Mouse (Mus musculus) megakaryocyte progenitor cell, adult 5-6 weeks (primary cell): ENCODE results near the gene Styk1. TPM values are rescaled to one million over a fixed set of nuclear protein-coding genes. Genes with fewer than 3 reads are reported as not detected.

ENCODE experiments used
- ATAC-seq: replicated peaks from 2 replicates; pipeline ENCODE4 v1.8.0; 2016; ENCODE audit warnings: mild to moderate bottlenecking, moderate TSS enrichment, inconsistent platforms; ENCODE audit not compliant: poor library complexity
- total RNA-seq, 2 experiments: library from RNA; stranded (forward) in 1 of 2; stranded (reverse) in 1 of 2; fragments of 157-497, 149-512 nt in 1 of 2; fragments of 200-1000 nt in 1 of 2; gene quantifications; 2 replicates each; pipeline versions ENCODE4 v1.2.3 to v1.2.4; 2015 to 2017

Styk1 gene
- total RNA-seq, 2 experiments from 2014 or later, result 0.08 to 0.32 TPM

DNA sequence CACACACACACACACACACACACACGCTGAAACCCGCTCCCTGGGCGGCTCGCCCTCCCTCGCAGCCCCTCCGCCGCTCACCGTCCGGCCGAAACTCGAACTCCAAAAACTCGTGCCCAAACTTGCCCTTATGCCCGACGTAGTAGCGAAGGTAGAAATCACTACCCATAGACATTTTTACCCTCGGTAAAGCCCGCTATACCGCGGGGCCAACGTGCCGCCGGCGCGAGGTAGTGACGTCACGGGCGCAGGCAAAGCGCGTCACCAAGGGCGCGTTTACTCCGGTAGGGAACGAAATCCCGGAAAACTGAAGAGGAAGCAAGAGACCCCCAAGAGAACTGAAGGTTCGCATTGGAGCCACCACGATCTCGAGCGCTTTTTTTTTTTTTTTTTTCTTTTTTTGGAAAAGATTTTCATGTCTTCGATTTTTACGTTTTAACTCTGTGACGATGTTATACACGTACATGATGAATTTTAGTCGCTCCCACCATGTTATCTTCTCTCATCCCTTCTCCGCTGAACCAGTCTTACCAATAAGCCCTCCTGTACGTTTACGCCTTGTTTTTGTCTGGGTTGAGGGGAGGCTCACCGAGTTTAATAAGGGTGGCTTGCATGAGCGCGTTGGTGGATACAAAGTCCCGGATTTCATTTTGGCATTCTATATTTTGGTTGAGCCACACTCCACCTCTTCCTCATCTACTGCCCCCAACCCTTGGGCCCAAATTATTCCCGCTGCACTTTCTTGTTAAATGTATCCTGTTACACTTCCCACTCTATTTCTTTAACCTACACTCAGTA, 60.2 kb downstream of the Styk1 start, which contains the start of gene Magohb:
Gene Magohb (minus strand): TSS at position 254 of the 798 bp plus-strand sequence.
- ATAC-seq, result peak; percentile 87

DNA sequence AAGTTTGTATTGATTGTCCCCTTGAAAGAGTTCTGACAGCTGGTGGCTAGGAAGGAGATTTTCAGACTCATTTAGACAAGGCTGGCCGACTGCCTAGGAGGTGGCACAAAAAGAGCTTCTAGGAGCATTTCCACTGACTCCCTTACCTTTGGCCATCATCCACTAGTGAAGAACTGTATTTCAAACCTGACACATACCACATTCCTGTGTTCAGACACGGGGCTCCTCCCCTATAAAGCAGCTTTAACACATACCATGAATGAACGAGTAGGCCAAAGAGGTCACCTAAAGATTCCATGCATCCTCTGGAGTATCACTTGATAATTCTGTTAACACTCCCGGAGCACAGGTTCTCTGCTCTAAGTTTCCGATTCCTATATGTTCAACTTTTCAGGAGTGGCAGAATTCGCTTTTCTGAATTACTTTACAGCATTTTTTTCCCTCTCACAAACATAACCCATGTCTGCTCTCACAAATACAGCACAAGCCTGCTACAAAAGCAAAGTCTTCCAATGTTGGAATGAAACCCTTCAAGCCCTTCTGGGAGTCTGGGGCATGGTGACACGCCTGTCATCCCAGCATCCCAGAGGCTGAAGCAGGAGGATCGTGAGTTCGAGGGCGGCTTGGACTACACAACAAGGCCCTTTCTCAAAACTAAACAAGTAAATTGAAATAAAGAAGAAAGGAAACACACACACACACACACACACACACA, 61.0 kb downstream of the Styk1 start:
- ATAC-seq, result peak; percentile 30

- peak; percentile 68 for ATAC-seq
Measured at GRCm38 (mm10) chr6:131290430-131290829, 63.0 kb downstream of the Styk1 start.

DNA sequence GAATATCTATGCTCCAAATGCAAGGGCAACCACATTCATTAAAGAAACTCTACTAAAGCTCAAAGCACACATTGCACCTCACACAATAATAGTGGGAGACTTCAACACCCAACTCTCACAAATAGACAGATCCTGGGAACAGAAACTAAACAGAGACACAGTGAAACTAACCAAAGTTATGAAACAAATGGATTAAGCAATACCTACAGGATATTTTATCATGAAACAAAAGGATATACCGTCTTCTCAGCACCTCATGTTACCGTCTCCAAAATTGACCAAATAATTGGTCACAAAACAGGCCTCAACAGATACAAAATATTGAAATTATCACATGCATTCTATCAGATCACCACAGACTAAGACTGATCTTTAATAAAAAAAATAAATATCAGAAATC, 75.2 kb downstream of the Styk1 start:
- ATAC-seq, result peak; percentile 32; the same call in 1 of the 2 replicates

- peak; percentile 76 for ATAC-seq
Measured at GRCm38 (mm10) chr6:131276659-131277058, 76.7 kb downstream of the Styk1 start.

GRCm38 (mm10) chr6:131272311-131272710, 81.1 kb downstream of the Styk1 start:
- peak; percentile 23 for ATAC-seq

GRCm38 (mm10) chr6:131270312-131270711, 83.1 kb downstream of the Styk1 start:
- ATAC-seq, result no peak

- ATAC-seq, result peak; percentile 99
Measured at GRCm38 (mm10) chr6:131269599-131269998, 83.8 kb downstream of the Styk1 start.

- 0 out of 2 replicates have a peak, but pooled peaks have one; percentile 17 for ATAC-seq
Measured at GRCm38 (mm10) chr6:131264175-131264574, 89.2 kb downstream of the Styk1 start.

DNA sequence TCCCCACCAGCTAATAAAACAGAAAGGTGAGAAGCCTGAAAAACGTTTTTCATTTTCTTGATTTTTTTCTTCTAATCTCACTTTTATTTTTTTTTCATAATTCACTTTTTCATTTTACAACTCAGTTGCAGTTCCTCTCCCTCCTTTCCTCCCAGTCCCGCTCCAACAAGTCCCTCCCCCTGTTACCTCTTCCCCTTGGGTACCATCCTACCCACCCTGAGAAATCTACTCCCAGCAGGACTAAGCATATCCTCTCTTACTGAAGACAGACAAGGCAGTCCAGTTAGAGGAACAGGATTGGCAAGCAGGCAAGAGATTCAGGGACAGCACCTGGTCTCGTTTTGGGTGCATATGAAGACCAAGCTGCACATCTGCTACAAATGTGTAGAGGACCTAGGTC, 90.6 kb downstream of the Styk1 start:
- ATAC-seq, result 0 out of 2 replicates have a peak, but pooled peaks have one; percentile 44

GRCm38 (mm10) chr6:131262009-131262408, 91.4 kb downstream of the Styk1 start:
- ATAC-seq, result no peak

Other genes starting within 250 kb of the Styk1 start
- gene Klra2, start 106.2 kb downstream of the Styk1 start, total RNA-seq (2015), result 1.3 and 3.2 TPM in 2 replicates
- gene Klra2, start 106.2 kb downstream of the Styk1 start, total RNA-seq (2017), result 0.57 and 1.7 TPM in 2 replicates
- gene Magohb, start 60.4 kb downstream of the Styk1 start, total RNA-seq (2015), result 47.2 and 52.3 TPM in 2 replicates
- 43.9 and 51.9 TPM in 2 replicates for gene Magohb, start 60.4 kb downstream of the Styk1 start, total RNA-seq (2017)
- 568 and 581 TPM in 2 replicates for gene Ybx3, start 34.9 kb upstream of the Styk1 start, total RNA-seq (2015)
- 577 and 593 TPM in 2 replicates for gene Ybx3, start 34.9 kb upstream of the Styk1 start, total RNA-seq (2017)
- not detected in 2 replicates for gene 5430401F13Rik, start 132.8 kb upstream of the Styk1 start, total RNA-seq (2015)
- gene 5430401F13Rik, start 132.8 kb upstream of the Styk1 start, total RNA-seq (2017), result not detected in 2 replicates
- not detected in 2 replicates for gene Gm6619, start 132.8 kb upstream of the Styk1 start, total RNA-seq (2015)
- not detected in 2 replicates for gene Gm6619, start 132.8 kb upstream of the Styk1 start, total RNA-seq (2017)